In the genomic region with DNA sequence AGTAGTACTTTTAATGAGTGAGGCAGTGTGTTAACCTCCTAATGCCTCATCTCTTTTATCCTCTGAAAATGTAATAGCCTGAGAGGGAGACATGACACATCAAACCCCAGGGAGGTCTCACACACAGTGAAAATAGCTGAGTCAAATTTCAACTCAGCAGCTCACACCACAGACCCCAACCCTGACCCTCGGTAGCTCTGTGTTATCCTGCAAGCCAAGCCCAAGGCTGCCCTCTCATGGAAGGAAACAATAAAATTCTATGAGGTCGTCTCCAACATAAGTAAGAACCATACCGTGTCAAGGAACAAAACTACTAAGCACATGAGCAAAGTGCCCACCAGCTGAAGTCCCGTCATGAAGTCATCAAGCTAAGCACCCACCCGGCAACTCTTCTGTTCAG, we compare ENCODE assay signal across 21 mouse cellular contexts. TPM values are rescaled to one million over a fixed set of nuclear protein-coding genes. Genes with fewer than 3 reads are reported as not detected.
DNase-seq lines count a peak whose midpoint lies in the region; ATAC-seq and TF ChIP-seq lines count a peak whose summit lies in the region.
"Had no signal": no experiment of that assay in that cellular context is flagged by ENCODE, and none has a peak within 500 bp of the region (broad histone marks: within the 10 kb centered on the region; RNA-seq: fewer than 3 reads in every experiment).

No protein-coding gene starts in this region.

- TF ChIP-seq EP300 in stomach, postnatal 0 days (optimal IDR thresholded peaks at IDR 0.05) = no peak

- H3K4me1 ChIP-seq in liver, embryonic 12.5 days = no peaks in the 10 kb centered on the region
- H3K4me1 ChIP-seq in stomach, postnatal 0 days (replicated peaks; ENCODE audit: control insufficient read depth, insufficient read depth) = no peaks in the 10 kb centered on the region
- H3K4me1 ChIP-seq: forebrain, embryonic 15.5 days; neural tube, embryonic 15.5 days had no signal

- 0 out of 2 replicates have a peak, but pooled peaks have one; percentile 2 for ATAC-seq in liver, embryonic 12.5 days
- ATAC-seq in stomach, postnatal 0 days (ENCODE audit: low FRiP score, low TSS enrichment) = no peak
- ATAC-seq: forebrain, embryonic 15.5 days; hindbrain, embryonic 16.5 days had no signal

- DNase-seq in embryo, embryonic 10 days (ENCODE audit: low spot score) = peak; percentile 27
- DNase-seq in embryo, embryonic 9.5 days (ENCODE audit: extremely low spot score) = no peak
- no peak for DNase-seq in liver
- DNase-seq in ZHBTc4 (ENCODE audit: low read depth, low spot score) = peak; percentile 34
- no peak for DNase-seq in stomach, postnatal 0 days (ENCODE audit: low spot score)
- no peak for DNase-seq in spleen, postnatal 10 days (ENCODE audit: low spot score in 2 of 2)
- no peak for DNase-seq in adrenal gland, postnatal 4 days (ENCODE audit: low spot score in 2 of 2)
- DNase-seq: B cell, adult 2 months; cerebellum, adult 9-10 months; heart, postnatal 14 days; kidney, adult 8-10 months; right cerebral cortex, postnatal 4 days had no signal

- peak; percentile 31 for TF ChIP-seq CTCF in stomach, postnatal 0 days (IDR thresholded peaks at IDR 0.05; ENCODE audit: low read depth)

- H3K27me3 ChIP-seq in liver, embryonic 12.5 days (replicated peaks) = no peaks in the 10 kb centered on the region
- no peaks in the 10 kb centered on the region for H3K27me3 ChIP-seq in stomach, postnatal 0 days (ENCODE audit: control insufficient read depth, insufficient read depth, low read length)
- H3K27me3 ChIP-seq: forebrain, embryonic 15.5 days; neural tube, embryonic 15.5 days had no signal

- H3K9ac ChIP-seq in liver, embryonic 12.5 days = no peak overlapping the region
- H3K9ac ChIP-seq in stomach, postnatal 0 days (ENCODE audit: low read length) = no peak overlapping the region
- H3K9ac ChIP-seq: forebrain, embryonic 15.5 days; liver, embryonic 14.5 days; neural tube, embryonic 15.5 days had no signal

- no peaks in the 10 kb centered on the region for H3K36me3 ChIP-seq in liver, embryonic 12.5 days
- no peaks in the 10 kb centered on the region for H3K36me3 ChIP-seq in stomach, postnatal 0 days (ENCODE audit: control insufficient read depth, insufficient read depth, low read length)
- H3K36me3 ChIP-seq: forebrain, embryonic 15.5 days; neural tube, embryonic 15.5 days had no signal

- 39% methylated on average over 5 of the region's 5 CpGs for WGBS in liver, embryonic 12.5 days (ENCODE audit: insufficient replicate concordance)
- WGBS in stomach, postnatal 0 days = 46% methylated on average over 5 of the region's 5 CpGs

- H3K4me2 ChIP-seq in liver, embryonic 12.5 days = no peak overlapping the region
- H3K4me2 ChIP-seq in stomach, postnatal 0 days (replicated peaks; ENCODE audit: low read depth) = no peak overlapping the region
- H3K4me2 ChIP-seq: forebrain, embryonic 15.5 days; heart, embryonic 11.5 days; neural tube, embryonic 15.5 days had no signal

- no peaks in the 10 kb centered on the region for H3K9me3 ChIP-seq in liver, embryonic 12.5 days (replicated peaks)
- H3K9me3 ChIP-seq in stomach, postnatal 0 days (ENCODE audit: control insufficient read depth, low read length) = no peaks in the 10 kb centered on the region
- H3K9me3 ChIP-seq: forebrain, embryonic 15.5 days; neural tube, embryonic 15.5 days had no signal

- no peak overlapping the region for H3K27ac ChIP-seq in liver, embryonic 12.5 days
- no peak overlapping the region for H3K27ac ChIP-seq in stomach, postnatal 0 days (replicated peaks)
- H3K27ac ChIP-seq: forebrain, embryonic 15.5 days; liver, embryonic 14.5 days; neural tube, embryonic 15.5 days had no signal

- H3K4me3 ChIP-seq in liver, embryonic 12.5 days = no peak overlapping the region
- no peak overlapping the region for H3K4me3 ChIP-seq in stomach, postnatal 0 days (ENCODE audit: low read depth, low read length)
- H3K4me3 ChIP-seq: forebrain, embryonic 15.5 days; neural tube, embryonic 15.5 days had no signal

RNA-seq across cellular contexts. Expression of gene Hephl1, which starts 8.3 kb away (rescaled TPM):
- polyA plus RNA-seq in liver, embryonic 12.5 days (2016; fragmentation: Nextera tagmentation; extraction: Ambion mirVana) = not detected in 2 replicates
- polyA plus RNA-seq in stomach, postnatal 0 days (2015; fragmentation: Nextera tagmentation; extraction: Ambion mirVana) = not detected in 2 replicates
- under 1 TPM; 0.14 to 0.17 TPM for total RNA-seq in adrenal gland, postnatal 4 days (2021)
- total RNA-seq: left cerebral cortex, postnatal 36 days; megakaryocyte-erythroid progenitor cell, adult 5-6 weeks had no signal
- polyA plus RNA-seq: forebrain, embryonic 15.5 days; heart, embryonic 11.5 days; hindbrain, embryonic 16.5 days; lung, postnatal 0 days had no signal

Comparison
In these comparisons a context has a peak if more than half of its experiments do, and no peak if none do; other contexts are left out.
1. DNase-seq: peak in embryo, embryonic 10 days (single experiment) and ZHBTc4 (single experiment); none in embryo, embryonic 9.5 days (single experiment), liver (single experiment), stomach, postnatal 0 days (single experiment), spleen, postnatal 10 days (0 of 2) and adrenal gland, postnatal 4 days (0 of 2).